Mouse (Mus musculus) kidney, adult 2 months (tissue): Measurements from ENCODE around the gene Dnajb14.

Source experiments
- CTCF ChIP-seq: fragments of 200-500 bp; conservative IDR thresholded peaks from 2 replicates; pipeline ENCODE4 v1.5.1; 2011; ENCODE audit warnings: low read depth, mild to moderate bottlenecking, control low read depth, low read length, moderate library complexity, mixed read lengths; ENCODE audit not compliant: insufficient read depth, insufficient read length
- POLR2A ChIP-seq: fragments of 200-500 bp; IDR thresholded peaks from one replicate; pipeline ENCODE4 v1.6.1; 2011; ENCODE audit warnings: low read depth, low read length, control low read depth

DNA sequence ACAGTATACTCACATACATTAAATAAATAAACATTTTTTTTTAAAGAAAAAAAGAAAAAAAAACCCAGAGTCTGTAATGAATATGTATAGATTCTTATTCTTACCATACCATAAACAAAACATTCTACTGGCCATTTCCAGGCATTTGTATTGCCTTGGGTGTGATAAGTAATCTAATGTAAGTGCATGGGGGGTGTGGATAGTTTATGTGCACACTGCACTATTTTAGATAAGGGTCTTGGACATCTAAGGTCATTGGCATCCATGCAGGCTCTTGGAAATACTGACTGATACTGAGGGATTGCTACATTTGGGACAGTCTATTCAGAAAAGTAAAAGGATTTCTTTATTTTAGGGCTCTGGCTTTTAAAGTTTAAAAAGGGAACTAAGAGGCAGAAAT is 74.1 kb downstream of the Dnajb14 start:
- no peak for TF ChIP-seq POLR2A
- TF ChIP-seq CTCF, result no peak
